Mouse (Mus musculus) kidney, postnatal 25 days (tissue): ENCODE data around the gene Tbc1d10c.
A peak's percentile ranks its signal among the peaks of the same experiment; 100 is the strongest.

Experiments
- DNase-seq, 2 experiments: peaks; one replicate each; pipeline ENCODE4 v3.0.0; 2021; ENCODE audit warnings: mixed read lengths in 2 of 2

Gene Tbc1d10c

DNA sequence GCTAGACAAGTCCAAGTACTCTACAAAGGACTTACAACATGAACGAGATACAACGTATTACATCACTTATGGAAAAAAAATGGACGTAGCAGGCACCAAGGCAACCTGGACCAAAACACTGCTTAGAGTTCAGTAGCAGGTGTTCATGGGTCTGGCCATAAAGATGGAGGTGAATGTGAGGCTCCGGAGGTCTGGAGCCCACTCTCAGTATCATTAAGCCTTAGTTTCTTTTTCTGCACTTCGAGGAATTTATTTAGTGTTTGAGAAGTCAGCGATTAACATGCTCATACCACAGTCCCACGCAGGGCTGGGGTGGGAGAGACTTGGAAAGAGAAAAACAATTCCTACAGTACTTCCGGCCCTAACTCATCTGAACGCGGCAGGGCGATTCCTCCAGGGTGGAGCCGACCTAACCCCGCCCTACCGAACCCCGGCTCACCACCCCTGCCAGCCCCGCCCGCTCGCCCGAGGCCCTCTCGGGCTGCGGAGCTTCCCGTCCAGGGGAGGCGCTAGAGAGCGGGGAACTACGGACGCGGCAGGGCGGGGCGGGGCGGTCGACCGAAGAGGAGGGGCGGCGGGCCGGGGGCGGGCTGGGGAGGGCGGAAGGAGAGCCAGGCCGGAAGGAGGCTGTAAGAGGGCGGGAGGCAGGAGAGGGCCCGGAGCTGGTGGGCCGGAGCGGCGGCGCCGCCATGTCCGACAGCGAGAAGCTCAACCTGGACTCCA, 605 bp upstream of the Tbc1d10c start, which contains the start of gene Ppp1ca:
Gene Ppp1ca (plus strand): TSS at position 538 of the 723 bp plus-strand sequence.
- DNase-seq = peak; percentile 97 to 98

DNA sequence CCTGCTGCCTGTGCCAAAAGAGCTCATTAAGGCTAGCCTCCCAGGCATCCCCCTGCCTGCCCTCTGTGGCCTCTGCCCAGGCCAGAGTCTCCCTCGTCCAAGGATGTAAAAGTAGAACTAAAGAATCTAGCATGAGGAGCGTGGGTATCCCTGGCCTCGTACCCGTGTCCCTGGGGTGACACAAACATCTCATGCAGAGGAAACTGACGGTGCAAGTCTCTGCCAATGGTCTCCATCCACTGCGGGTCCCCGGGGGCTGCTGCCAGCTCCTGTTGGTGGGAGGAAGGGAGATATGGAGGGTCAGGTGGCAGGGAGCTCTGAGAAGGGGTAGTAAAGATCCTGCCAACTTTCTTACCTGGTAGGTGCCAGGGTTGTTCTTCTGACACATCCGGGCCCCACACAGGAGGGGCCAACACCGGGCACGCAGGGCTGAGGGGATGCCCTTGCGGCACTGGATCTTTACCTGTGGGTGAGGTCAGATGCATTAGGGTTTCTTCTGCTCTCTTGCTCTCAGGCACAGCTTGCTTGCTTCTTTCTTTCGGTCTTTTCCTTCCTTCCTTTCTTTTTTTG, 1.9 kb downstream of the Tbc1d10c start:
- DNase-seq = no peak

DNA sequence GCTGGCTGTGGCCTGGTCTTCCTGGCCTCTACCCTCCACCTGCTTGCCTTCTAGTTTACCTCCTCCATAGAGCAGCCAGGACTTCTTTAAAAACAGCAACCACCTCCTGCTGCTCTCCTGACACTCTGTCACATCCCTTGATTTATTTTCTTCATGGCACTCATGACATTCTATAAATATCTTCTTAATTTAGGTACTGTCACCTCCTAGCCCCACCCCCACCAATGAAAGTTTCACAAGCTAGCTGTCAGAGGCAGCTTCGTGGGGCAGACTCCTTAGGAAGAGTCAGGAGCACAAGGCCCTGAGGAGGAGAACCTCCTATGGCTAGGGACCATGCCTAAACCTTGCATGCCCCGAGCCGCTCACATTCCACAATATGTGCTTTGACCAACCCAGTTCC, 3.8 kb downstream of the Tbc1d10c start:
- no peak for DNase-seq

DNA sequence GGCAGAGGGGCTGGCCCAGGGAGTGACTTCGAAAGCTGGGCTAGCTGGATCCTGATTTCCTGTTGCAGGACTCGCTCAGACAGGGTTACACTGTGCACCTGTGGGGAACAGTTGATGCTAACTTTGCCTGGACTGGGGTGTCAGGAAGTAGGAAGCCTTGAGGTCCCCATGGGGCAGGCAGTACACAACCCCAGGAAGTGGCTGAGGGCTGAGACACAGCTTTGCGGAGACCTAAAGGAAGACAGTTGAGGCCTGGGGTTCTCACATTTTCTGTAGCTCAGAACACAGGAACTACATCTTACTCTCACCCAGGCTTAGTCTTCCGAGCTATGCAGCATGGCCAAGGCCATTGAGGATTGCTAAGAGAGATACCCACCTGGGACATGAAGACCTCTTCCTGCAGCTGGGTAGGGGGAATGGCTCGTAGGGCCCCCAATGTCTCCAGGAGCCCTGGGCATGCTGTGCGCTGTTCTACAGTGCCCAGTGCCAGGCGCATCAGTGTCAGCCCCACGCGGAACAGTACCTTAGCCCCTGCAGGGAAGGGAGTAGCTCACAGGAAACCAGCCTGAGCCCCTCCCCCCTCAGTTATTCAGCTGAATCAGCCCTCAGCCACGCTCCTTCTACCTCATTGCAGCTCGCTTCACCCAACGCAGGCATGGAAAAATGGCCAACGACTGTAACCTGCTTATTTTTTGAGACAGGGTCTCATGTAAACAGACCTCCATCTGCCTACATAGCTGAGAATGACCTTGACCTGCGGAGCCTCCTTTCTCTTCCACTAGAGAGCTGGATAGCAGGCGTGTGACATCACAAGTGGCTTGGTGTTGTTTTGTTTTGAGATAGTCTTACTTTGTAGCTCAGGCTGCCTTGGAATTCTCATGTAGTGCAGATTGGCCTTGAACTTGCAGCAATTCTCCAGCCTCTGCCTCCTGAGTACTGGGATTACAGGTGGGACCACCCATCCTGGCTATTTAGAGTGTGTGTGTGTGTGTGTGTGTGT, 5.8 kb downstream of the Tbc1d10c start:
- DNase-seq = peak in 1 of 2 experiments; percentile 28

DNA sequence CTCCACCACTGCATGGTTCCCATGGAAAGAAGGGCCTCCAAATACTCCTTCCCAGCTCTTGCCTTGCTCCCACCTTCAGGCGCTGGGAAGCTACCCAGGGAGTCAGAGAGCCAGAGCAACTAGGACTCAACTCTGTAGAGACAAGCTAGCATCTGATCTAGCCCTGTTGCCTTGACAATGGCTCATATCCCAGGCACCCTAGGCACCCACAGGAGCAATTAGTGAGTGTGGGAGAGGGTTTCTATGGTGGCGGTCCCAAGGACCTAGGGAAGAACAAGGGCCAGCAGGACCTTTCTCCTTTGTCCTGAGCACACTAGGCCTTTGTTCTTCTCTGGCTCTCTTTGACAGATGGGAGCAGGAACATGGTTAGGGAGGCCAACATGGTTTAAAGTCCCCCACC, 7.4 kb downstream of the Tbc1d10c start:
- DNase-seq = no peak

DNA sequence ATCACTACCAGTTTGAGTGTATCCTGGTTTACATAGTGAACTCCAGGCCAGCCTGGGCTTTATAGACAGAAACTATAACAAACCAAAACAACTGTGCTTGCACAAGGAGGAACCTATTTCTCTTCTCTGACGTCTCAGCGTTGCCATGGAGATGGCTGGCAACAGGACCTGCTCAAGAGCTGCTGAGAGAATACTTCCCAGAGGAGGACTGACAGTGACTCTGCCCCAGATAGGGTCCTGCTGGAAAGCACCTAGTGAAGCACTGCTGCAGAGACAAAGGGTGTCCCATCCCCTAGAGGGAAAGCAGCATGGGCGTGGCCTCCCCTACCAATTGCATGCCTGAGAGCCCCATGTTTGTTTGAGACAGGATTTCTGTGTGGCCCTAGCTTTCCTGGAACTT, 9.2 kb downstream of the Tbc1d10c start:
- peak in 1 of 2 experiments; percentile 56 for DNase-seq

DNA sequence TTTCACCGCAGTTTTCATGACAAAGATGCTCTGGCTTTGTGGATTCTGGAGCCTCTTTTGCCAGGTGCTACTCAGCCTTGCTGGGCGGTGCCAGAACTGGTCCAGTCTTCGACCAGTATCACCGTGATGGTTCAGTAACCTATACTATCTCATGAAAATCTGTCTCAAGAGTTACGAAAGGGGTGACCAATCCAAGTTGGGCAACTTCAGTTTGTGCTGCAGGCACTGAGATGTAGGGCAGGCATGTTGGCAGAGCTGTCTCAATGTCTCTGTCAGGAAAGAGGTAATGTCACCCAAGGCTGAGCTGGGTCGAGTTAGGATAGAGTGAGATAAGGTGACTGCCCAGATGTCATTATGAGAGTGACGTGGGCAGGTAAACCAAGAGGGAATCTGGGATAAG, 10.7 kb downstream of the Tbc1d10c start:
- no peak for DNase-seq

DNA sequence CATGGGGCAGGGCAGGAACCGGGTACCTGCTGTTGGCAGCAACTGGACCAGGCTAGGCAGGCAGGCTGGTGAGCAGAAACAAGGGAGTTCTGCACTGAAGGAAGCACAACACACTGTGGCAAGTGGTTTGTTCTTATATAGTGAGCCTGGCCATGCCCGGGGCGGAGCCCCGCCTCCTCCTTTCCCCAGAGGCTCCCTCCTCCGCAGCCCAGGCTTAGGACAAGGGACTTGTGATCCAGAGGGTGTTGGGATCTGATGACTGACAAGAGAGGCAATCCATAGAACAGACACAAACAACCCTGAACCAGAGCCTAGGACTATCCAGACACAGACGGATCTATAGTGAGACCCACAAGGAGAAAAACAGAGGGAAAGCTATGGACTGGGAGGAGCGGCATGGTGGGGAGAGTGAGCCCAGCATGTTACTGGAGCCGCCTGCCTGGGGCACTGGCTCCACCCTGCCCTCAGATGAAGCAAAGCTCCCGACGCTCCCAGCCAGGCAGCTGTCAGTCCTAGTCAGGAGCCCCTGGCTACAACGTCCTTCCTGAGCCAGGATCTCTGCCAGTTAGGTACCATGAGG, 15.6 kb downstream of the Tbc1d10c start, which contains the start of gene Carns1:
Gene Carns1 (minus strand): TSS at position 112 of the 580 bp plus-strand sequence.
- DNase-seq = peak in 1 of 2 experiments; percentile 50

DNA sequence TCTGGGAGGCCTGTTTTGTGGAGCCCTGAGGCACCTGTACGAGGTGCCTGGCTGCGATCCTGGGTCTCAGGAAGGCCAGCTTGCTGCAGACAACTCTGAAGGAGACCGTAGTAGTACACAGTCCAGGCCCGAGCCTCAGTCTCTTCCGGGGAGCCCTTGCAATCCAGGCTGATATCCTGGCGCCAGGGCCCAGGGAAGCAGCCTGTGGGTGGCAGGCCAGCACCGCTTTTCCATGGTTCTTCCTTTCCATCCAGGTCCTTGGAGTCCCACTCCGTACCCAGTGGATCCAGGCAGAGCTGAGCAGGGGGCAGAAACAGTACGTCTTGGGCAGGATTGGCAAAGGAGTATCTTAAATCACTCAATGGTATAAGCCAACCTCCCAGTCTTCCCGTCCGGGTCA, 18.2 kb downstream of the Tbc1d10c start:
- DNase-seq = peak in 1 of 2 experiments; percentile 44

DNA sequence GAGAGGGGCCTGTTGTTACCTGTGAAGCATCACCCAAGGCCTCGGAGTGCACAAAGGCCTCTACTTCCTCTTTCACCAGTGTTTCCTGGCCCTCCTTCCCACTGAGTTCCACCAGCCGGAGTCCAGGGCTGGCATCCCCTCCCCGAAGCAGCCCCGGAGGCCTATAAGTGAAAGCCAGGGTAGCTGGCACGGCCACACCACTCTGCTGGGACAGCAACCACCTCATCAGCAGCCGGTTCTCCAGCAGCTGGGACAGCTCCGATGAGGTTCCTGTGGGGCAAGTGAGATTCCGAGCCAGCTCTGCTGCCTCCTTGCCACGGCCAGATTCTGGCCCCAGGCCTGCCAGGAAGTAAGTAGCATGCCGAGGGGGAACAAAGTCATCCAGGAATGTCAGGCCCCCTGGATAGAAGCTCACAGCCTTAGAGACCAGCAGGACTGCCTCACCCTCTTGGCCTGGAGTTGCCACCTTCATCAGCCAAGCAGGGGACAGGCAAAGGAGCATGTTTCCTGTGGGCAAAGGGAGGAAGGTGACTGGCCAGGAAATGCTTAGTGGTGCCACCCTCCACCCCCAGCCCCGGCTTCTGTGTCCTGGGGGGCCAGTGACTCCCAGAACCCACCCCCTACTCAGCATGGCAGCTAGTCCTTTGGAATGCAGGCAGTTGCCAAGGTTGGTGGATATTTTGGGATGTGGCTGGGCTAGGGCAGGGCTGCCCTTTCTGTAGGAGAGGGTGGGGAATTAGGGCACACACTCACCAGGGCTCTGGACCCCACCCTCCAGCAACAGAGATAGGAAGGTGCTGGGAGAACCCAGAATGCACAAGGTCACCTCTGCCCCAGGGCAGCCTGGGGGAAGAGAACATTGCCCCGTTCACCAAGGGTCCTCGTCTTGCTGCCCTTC, 19.4 kb downstream of the Tbc1d10c start:
- peak in 1 of 2 experiments; percentile 40 for DNase-seq

DNA sequence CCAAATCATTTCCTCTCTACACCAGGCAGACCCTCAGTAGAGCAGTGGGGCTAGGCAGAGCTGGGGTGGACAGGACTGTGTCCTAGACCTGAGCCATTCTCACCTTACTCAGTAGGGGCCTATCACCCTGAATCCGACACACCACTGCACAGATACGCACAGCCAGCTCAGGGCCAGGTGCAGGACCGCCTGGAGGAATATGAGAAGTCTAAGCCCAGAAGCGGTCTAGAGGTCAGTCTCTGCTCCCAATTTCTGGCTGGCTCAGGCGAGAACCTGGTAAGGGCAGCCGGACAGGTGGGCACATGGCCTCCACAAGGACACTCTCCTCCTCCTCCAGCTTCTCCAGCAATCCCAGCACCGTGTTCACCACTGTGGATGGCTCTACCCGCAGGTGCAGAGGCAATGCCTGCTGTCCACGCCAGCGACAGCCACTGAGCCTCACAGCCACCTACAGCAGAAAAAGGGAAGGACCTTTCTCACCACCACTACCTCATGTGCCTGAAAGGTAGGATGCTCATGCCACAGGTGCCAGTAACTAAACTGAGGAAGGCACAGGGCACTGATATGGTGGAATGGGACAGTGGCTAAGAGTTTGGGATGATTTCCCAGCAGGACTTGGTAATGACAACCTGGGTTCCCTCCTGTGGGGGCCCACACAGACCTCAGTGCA, 20.2 kb downstream of the Tbc1d10c start:
- peak in 1 of 2 experiments; percentile 25 for DNase-seq

DNA sequence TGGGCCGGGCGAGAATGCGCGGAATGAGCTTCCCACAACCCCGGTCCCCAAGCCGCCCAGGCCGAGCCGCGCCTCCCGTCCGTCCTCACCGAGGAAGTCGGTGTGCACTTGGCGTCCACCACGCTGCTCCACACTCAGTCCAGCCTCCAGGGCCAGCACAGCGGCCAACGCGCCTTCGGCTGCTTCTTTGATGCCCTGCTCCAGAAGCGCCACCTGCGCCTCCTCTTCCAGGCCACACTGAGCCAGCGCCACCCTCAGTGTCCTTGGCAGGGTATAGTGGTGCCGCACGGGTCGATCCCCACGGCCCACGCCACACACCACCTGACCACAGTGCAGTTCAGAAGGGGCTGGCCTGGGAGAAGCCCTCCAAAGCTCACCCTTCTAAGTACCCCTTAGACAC, 21.3 kb downstream of the Tbc1d10c start:
- DNase-seq = no peak

DNA sequence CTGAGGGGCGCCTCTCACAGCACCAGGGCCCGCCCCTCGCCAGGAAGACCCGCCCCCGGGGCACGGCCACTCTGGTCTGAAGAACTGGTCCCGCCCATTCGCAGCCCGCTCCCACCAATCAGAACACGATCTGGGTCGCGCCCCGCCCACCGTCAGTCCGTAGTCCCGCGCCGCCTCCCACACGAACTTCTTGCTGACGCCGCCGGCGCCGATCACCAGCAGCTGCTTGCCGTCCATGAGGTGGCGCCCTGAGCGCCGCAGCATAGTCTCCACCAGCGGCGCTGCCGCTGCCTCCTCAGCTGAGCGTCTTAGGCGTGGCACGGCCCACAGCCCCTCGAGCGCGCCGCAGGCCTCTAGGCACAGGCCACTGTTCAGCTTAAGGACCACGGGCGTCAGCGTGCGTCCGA, 21.7 kb downstream of the Tbc1d10c start:
- peak; percentile 99 to 100 for DNase-seq

DNA sequence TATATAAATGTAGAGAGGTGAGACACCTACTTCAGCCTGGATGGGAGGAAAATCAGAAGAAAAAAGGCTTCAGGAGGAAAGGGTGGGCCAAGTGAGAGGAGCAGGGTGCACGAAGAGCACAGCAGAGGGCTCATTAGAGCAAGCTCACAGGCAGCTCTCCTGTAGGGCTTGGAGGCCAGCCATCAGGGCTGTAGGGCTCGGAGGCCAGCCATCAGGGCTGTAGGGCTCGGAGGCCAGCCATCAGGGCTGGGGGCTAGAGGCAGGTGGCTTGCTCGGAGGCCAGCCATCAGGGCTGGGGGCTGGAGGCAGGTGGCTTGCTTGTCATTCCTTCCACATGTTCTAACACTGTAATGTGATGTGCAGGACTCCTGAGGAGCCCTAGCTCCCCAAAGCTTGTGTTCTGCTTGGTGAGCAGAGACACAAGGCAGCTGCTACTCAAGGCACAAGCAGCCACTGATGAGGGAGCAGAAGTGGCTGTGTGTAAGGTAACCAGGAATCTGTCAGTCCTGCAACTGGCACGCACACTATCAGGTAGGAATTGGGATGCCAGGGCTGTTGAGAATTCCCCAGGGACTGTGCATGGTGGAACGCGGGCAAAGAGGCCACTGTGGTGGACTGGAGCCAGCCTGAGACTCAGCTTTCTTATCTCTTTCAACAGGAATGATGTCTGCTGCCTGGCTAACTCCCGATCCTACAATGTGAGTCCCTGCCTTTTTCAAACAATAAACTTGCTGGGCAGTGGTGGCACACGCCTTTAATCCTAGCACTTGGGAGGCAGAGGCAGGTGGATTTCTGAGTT, 24.2 kb downstream of the Tbc1d10c start:
- peak in 1 of 2 experiments; percentile 29 for DNase-seq

DNA sequence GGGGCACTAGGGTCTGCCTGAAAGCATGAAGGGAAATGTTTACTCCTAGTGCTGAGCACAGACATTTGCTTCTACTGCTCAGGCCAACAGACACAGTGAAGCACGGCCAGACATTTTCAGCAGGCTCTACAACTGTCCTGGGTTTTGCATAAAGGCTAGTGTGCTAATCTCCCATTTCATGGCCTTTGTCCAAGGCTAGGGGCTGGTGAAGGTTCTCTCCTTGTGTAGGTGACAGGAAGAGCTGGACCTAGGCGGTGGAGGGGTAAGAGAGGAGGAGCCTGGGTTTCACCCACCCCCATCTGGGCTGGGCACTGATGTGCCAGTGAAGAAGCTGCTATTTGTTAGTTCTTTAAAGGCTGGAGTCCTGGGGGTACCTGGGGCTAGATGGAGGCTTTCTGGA, 26.4 kb downstream of the Tbc1d10c start:
- DNase-seq = no peak

DNA sequence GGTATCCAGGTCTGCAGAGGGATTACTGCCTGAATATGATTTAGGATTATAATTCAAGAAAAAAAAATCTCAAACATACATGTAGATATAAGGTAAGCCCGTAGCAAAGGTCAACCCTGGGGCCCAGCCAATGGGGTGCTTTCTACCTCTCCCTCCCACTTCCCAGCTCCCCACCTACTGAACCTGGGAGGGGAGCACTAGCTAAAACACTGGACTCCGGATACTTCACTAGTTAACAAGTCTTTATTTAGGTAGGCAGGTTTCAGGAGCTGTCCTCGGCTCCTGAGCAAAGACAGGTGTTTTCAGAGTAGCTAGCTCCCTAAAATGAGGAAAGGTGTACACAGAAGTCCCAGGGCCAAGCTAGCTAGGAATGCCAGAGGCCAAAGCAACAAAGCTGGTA, 27.0 kb downstream of the Tbc1d10c start:
- no peak for DNase-seq

DNA sequence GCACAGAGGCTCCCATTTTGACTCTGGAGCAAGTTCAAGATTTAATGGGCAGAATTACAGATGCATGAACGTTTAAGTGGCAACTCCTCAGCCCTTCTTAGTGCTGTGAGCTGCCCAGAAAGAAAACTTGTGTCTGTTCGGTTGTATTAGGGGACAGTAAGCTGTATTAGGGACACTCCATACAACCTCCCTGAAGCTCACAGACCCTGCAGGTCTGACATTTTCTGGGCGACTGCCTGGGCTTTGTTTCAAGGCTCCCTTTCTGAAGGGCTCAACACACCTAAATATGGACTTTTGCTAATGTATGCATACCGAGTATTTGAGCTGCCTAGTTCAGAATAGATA, 27.6 kb downstream of the Tbc1d10c start:
- no peak for DNase-seq

DNA sequence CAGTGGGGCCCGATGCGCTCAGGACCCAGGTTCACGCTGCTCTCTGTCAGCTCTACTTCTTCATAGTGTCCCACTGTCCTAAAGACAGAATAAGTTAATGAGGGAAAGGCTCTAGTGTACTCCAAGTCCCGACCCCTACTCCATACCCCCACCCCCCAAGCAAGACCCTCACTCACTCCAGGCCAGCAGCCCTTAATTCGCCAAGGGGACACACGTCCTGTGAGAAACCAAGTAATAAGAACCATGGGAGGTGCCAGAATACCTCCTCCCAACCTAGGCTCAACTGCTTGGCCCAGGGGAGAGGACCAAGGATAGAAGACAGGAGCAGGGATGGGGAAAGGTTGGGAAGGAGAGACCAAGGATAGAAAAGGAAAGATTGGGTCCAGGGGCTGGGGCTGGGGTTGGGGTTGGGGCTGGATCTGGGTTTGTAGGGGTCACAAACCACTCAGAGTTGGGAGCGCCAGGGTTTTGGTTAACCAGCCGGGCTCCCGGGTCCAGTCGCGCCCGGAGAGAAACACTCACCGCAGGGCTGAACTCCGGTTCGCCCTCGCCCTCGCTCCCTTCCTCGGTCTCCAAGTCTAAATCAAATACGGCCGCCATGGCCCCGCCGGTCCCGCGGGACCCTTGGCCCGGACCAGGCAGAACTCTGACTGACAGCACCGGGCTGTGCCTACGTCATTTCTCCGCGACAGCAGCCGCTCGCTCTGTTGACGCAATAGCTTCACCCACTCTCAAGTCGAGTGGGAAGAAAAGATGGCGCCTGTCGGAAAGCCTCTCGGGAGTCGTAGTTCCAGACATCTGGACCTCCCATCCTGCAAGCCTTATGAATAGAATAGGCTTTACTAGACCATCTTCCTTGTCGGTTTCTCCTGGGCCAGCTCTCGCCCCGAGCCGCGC, 28.2 kb downstream of the Tbc1d10c start, which contains the start of gene Rps6kb2:
Gene Rps6kb2 (minus strand): TSS at position 709 of the 897 bp plus-strand sequence.
- DNase-seq = peak; percentile 98 to 99

DNA sequence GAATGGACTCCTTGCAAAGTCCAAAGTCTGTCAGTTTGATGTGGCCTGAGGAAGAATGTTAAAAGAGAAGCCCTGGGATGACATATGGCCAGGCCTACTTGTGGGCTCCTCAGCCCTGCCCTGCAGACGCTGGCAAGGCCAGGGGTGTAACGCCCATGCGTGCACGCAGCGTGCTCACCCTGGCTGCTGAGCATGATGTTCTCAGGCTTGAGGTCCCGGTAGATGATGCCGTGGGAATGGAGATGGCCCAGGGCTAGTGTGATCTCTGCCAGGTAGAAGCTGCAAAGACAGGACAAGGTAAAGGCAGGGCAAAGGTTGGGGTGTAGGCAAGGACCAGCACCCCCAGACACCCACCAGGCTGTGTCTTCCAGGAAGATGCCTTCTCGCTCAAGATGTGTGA, 32.0 kb downstream of the Tbc1d10c start:
- peak in 1 of 2 experiments; percentile 26 for DNase-seq
